Mouse (Mus musculus) lung, postnatal 14 days (tissue): ENCODE measurements at regions not wholly inside any gene's neighbourhood (a gene's known extent, or its start where the extent isn't known, plus 50 kb on each side); places are given as distances from the start of the nearest gene placed in this dataset.

Experiments used
- DNase-seq: peaks from one replicate; pipeline ENCODE4 v3.0.0; 2021

GRCm38 (mm10) chr1:186572651-186573050, 133.1 kb downstream of the Tgfb2 start:
- no peak for DNase-seq

DNA sequence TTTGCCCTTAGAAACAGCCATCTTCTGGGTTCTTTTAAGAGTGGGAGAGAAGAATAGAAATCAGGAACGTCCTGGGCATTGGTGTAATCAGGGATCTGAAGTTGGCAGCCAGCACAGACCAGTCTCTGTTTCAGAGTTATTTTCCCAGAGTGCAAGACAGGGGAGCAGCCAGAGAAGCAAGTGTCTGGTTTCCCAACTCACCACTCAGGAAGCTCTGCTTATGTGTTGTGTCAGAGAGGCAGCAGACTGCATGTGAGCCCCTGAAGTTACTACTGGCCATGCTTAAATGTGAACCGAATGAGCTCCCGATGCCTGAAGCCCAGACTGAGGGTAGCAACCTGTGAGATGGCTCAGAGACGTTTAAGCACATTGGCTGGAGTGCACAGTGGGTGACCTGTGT, 133.7 kb downstream of the Tgfb2 start:
- no peak for DNase-seq

- no peak for DNase-seq
Measured at GRCm38 (mm10) chr1:186568496-186568895, 137.3 kb downstream of the Tgfb2 start.

GRCm38 (mm10) chr1:186568076-186568475, 137.7 kb downstream of the Tgfb2 start:
- DNase-seq = no peak

GRCm38 (mm10) chr1:186567136-186567826, 138.5 kb downstream of the Tgfb2 start:
- no peak for DNase-seq

GRCm38 (mm10) chr1:186562027-186562426, 143.8 kb downstream of the Tgfb2 start:
- no peak for DNase-seq

DNA sequence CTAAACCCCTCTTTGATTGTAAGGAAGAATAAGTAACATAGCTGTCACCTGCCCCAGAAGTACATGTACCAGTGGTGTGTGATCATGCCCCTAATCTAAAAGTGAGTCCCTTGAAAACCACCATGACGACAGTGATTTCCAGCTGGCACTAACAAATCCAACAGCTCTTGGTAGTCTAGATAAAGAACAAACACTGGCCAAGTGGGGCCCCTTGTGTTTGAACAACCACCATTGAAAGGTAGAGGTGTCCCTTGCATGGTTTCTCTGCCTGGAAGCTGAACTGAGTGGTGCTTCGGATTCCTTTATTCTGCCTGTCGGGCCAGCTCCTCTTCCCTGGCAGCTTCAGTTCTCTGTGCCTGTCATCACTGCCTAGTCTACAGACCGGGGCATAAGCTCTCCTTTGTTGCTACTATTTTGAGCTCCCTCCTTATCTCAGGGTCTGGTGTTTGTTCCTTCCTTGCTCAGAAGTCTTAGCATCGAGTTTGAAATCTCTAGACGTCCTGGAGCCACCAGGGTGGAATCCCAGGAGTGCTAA, 150.3 kb downstream of the Tgfb2 start:
- no peak for DNase-seq

DNA sequence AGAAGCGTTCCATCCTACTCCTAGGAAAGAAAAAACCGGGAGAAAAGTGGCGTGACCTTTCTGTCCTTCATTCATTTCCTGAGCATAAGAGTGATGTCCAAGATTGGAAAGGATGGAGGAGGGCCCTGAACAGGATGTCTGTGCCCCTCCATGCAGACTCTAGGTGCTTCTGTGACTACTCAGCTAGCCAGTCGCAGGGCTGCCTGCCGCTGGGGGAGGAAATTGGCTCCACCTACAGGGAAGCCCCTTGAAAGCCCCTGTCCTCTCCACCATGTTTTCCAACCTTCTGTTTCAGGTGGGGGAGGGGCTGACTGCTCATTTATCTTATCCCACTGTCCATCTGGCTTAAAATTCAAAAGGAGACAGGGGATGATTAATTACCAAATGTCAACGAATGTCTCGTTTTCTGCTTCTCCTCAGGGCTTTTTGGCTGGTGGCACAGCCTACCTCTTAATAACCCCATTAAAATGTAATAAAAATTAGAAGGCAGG, 151.2 kb downstream of the Tgfb2 start:
- DNase-seq = no peak

DNA sequence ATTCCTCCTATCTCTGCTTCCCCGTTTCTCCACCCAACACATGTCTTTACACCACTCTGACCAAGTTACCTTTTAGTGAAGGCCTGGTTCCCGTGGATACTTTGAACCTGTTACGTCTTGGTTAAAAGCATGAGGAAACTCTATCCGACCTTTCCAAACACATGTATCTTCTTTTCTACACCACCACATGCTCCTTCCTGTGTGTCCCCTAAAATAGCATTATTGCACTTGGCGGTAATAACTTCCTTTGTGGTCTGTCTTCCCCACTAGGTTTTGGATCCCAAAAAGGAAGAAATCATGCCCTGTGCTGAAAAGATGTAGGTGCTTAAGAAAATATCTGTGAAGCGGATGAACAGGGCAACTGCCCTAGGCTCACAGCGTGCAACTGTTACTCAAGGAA, 153.1 kb downstream of the Tgfb2 start:
- DNase-seq = no peak

DNA sequence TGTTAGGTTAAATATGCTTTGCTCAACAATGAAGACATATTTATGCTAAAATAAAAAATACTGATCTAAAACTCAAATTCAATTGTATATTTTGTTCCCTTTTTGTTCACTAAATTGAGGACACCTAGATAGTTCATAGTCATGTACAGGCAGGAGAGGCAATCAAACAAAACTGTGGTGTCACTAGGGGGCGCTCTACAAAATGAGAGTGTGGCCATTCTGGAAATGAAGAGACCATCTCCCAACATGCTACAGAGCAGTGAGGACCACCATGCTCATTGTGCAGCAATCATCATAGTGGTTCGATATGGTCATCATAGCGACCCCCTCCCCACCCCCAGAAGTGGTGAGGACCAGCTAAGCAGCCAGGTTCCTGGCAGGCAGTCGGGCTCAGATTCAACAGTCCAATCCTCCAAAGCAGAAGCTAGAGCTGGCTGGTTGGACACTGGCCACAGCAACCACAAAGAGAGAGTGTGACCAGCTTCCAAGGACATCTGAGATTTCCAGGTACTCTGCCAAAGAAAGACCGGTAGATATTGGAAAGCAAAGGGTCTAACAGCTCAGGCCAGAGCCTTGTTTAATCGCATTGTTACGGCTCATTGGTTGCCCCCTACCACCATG, 155.4 kb downstream of the Tgfb2 start:
- DNase-seq = peak; percentile 67

GRCm38 (mm10) chr1:186549207-186549606, 156.6 kb downstream of the Tgfb2 start:
- DNase-seq = no peak

GRCm38 (mm10) chr1:186546386-186547185, 159.2 kb downstream of the Tgfb2 start:
- no peak for DNase-seq

DNA sequence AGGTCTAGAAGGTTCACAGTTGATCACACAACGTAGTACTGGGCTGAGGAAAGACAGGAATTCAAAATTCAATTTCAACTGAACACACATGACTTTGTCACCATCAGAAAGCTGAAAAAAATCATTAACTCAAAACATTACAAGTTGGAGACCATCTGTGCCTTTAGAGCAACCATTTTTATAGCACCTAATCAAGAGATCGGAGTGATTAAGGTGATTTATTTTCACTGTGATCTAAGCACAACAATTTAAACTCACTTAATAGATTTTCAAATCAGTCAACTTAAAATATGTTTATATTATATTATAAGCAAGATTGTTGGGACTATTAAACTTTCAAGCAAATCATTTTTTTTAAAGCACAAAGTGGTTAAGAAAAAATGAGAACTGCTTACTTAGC, 165.7 kb downstream of the Tgfb2 start:
- DNase-seq = no peak

DNA sequence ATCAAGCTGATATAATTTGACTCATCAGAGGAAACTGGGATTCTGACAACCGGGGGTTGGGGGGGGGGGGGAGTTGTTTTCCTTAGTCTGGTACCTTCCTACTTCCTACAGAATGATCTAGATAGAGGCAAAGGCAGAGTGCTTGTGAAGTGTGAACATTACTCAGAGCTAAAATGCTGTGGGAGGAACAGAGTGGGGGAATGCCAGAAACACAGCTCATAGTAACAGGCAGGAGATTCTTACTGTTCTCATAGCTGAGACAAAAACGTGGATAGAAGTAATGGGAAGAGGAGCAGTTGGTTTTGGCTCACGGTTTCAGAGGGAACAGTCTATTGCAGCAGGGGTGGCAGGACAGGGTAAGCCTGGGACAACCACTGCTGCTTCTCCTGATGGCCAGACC, 167.6 kb downstream of the Tgfb2 start:
- no peak for DNase-seq

GRCm38 (mm10) chr1:186515976-186516375, 189.8 kb downstream of the Tgfb2 start:
- DNase-seq = no peak

GRCm38 (mm10) chr1:186515071-186515470, 190.7 kb downstream of the Tgfb2 start:
- no peak for DNase-seq

DNA sequence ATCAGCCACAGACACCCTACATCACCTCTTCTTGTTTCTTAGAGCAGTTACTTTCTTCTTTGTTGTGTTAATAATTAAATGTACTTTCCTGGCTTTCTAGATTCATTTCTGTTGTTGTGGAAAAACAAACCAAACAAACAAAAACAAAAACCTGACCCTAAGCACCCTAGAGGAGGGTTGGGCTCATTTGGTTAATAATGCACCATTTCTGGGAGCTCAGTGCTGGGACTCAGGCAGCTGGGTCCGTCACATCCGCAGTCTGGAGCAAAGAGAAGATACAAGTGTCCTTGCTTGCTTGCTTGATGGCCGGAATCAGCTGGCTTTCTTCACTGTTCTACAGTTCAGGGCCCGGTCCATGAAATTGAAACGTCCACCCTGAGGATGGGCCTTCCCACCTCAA, 191.9 kb downstream of the Tgfb2 start:
- DNase-seq = no peak

- DNase-seq = no peak
Measured at GRCm38 (mm10) chr1:186510531-186510930, 195.3 kb downstream of the Tgfb2 start.

DNA sequence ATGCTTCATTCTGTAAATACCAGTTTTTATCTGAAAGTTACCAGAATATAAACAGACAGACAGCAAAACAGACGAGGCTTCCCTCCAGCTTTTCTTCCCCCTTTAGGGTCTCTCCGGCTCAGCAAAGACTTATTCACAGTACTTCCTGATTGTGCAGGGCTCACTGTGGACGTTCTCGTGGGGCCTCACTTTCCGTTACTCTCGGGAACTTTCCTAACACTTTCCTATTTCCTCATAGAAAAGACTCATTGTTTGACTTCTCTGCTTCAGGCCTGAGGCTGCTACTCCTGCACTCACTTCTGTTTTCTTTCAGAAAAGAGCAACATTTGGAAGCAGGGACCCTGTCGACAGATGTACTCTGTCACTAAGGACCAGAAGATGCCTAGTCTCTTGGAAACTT, 197.4 kb downstream of the Tgfb2 start:
- peak; percentile 11 for DNase-seq

DNA sequence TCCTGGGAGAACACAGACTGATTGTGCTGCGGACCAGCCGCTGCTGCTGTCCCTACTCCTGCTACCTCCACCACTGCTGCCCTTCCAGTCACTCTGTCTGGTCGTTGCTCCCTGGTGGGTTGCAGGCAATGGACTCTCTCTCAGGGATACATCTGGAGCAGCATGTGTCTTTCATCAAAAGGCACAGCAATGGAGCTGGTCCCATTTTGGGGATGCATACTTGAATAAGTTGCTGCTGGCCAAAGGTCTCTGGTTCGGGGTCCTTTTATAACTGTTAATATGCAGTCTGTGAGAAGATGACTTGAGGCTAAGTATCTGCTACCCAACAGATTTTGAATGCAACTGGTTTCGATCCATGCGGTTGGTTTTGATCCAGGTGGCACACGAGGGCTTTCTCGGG, 197.8 kb downstream of the Tgfb2 start:
- no peak for DNase-seq

DNA sequence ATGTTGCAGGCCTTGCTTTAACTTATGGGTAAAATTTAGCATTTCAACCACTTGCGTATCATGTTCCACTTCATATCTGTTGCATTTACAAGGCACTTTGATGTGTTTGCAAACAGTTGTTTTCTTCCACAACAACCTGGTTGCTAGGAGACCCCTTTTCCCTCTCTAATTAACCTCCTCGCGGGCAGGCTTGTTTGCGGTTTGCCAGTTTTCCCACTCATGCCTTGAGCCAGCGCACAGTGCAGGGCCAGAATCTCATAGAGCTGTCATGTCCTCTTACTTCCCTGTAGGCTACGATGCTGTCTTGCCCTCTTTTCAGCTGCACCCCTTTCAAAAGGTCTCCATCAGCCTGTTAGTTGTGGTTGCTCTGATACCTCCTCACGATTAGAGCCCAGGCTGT, 199.3 kb downstream of the Tgfb2 start:
- DNase-seq = no peak

DNA sequence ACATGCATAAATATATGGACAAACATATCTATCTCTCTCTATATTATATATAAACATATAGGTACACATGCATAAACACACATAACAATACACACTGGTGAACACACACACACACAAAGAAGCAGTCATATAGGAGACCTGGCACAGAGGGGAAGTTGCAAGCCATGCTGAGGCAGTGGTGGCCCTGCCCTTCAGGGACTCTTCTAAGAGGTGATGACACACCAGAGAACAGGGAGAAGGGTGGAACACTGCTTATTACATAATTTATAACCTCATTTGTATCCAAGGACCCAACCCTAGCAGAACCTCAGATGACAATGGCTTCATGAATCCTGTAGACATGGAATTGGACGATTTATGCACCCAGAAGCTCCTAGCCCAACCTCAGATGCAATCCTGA, 199.9 kb downstream of the Tgfb2 start:
- DNase-seq = no peak

DNA sequence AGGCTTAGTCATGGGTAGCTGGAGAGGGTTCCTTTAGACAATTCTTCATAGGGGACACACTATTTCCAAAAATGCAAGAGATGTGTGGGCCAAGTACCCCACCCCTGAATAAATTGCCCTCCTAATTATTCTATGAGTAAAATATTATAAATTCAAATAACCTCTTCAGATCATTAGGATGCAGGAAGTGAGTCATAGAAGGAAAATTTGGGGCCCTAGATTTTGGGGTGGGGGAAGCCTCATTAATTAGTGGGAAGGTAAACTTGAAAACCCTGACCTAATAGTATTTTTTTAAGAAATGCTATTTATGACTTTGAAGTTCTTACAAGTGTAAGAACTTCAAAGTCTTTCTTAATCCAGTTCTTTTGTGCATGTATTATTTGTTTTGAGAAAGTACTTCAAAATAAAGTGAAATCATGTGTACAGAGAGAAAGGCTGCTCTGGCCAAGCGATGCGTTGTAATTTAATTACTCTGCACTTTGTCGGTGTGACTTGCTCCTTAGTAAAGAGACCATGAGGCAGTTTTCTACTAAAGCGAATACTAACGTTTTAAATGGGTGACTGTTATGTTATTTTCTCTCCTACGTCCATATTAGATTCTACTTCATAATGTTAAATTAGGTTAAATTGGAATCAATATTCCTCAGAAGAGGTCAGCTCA, 200.6 kb downstream of the Tgfb2 start:
- DNase-seq = no peak
